Mouse (Mus musculus): ENCODE measurements at regions not wholly inside any gene's neighbourhood (a gene's known extent, or its start where the extent isn't known, plus 50 kb on each side); places are given as distances from the start of the nearest gene placed in this dataset.

GRCm38 (mm10) chr12:9274181-9274580 lies 244.4 kb downstream of the Ttc32 start:
- no peak for DNase-seq

- no peak for DNase-seq
Measured at GRCm38 (mm10) chr12:9275697-9276096, 245.9 kb downstream of the Ttc32 start.

GRCm38 (mm10) chr12:9278735-9279134 lies 248.9 kb downstream of the Ttc32 start:
- DNase-seq: no peak

- DNase-seq: no peak
Measured at GRCm38 (mm10) chr12:9279893-9280605, 250.3 kb downstream of the Ttc32 start.

GRCm38 (mm10) chr12:9287271-9287670 lies 257.5 kb downstream of the Ttc32 start:
- DNase-seq: no peak

- DNase-seq: no peak
Measured at GRCm38 (mm10) chr12:9292656-9293055, 262.9 kb downstream of the Ttc32 start.

GRCm38 (mm10) chr12:9295211-9295610 lies 265.4 kb downstream of the Ttc32 start:
- no peak for DNase-seq

GRCm38 (mm10) chr12:9298848-9299655 lies 269.3 kb downstream of the Ttc32 start:
- no peak for DNase-seq

GRCm38 (mm10) chr12:9304146-9304545 lies 265.8 kb upstream of the Osr1 start:
- DNase-seq: no peak

- no peak for DNase-seq
Measured at GRCm38 (mm10) chr12:9337891-9338672, 231.8 kb upstream of the Osr1 start.

- DNase-seq: no peak
Measured at GRCm38 (mm10) chr12:9338801-9339231, 231.1 kb upstream of the Osr1 start.

- no peak for DNase-seq
Measured at GRCm38 (mm10) chr12:9340769-9341168, 229.1 kb upstream of the Osr1 start.

- no peak for DNase-seq
Measured at GRCm38 (mm10) chr12:9345359-9345758, 224.6 kb upstream of the Osr1 start.

GRCm38 (mm10) chr12:9355512-9355911 lies 214.4 kb upstream of the Osr1 start:
- DNase-seq: no peak

- no peak for DNase-seq
Measured at GRCm38 (mm10) chr12:9357856-9358255, 212.1 kb upstream of the Osr1 start.

- DNase-seq: no peak
Measured at GRCm38 (mm10) chr12:9358872-9359271, 211.0 kb upstream of the Osr1 start.

- no peak for DNase-seq
Measured at GRCm38 (mm10) chr12:9365931-9366330, 204.0 kb upstream of the Osr1 start.

- DNase-seq: no peak
Measured at GRCm38 (mm10) chr12:9368682-9369081, 201.2 kb upstream of the Osr1 start.

GRCm38 (mm10) chr12:9401956-9402355 lies 168.0 kb upstream of the Osr1 start:
- DNase-seq: no peak

- no peak for DNase-seq
Measured at GRCm38 (mm10) chr12:9404981-9405380, 164.9 kb upstream of the Osr1 start.

- DNase-seq: no peak
Measured at GRCm38 (mm10) chr12:9419311-9419710, 150.6 kb upstream of the Osr1 start.

- no peak for DNase-seq
Measured at GRCm38 (mm10) chr12:9430656-9431055, 139.3 kb upstream of the Osr1 start.

- no peak for DNase-seq
Measured at GRCm38 (mm10) chr12:9438575-9439161, 131.2 kb upstream of the Osr1 start.

Measured in thymus, postnatal 4 days (tissue).